In the genomic region with DNA sequence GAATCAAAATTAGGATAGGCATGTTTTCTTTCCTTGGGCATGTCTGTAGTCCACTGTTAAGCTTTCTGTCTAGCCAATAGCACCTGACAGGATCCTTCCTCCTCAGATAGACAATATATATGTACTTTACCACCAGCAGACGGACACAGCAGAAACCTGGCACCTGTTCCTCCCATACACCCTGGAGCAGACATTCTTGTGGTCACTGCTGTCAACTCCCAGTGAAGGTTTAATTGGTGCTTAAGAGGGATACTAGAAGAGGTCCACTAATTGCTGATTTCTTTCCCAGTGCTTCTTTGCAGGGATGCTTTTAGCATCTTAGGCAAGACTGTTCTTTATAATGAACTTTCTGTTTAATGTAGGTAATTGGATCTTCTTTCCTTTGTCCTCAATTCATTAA, we compare ENCODE assay signal across 26 mouse cellular contexts. TPM values are rescaled to one million over a fixed set of nuclear protein-coding genes. Genes with fewer than 3 reads are reported as not detected.
DNase-seq lines count a peak whose midpoint lies in the region; ATAC-seq and TF ChIP-seq lines count a peak whose summit lies in the region.
"Had no signal": no experiment of that assay in that cellular context is flagged by ENCODE, and none has a peak within 500 bp of the region (broad histone marks: within the 10 kb centered on the region; RNA-seq: fewer than 3 reads in every experiment).

No protein-coding gene starts in this region.

- 54% methylated on average over 1 of the region's 1 CpGs for WGBS in intestine, postnatal 0 days
- WGBS in forebrain, embryonic 14.5 days = 39% methylated on average over 1 of the region's 1 CpGs

- in situ Hi-C loops in Patski (cut with MboI; ENCODE audit: low pct_unique_long_range_greater_than_20kb) = no loop called here

- H3K27me3 ChIP-seq in Patski = no peaks in the 10 kb centered on the region
- no peaks in the 10 kb centered on the region for H3K27me3 ChIP-seq in intestine, postnatal 0 days (replicated peaks; ENCODE audit: control insufficient read depth, insufficient read depth, low read length)
- no peaks in the 10 kb centered on the region for H3K27me3 ChIP-seq in forebrain, embryonic 14.5 days (replicated peaks; ENCODE audit: control insufficient read depth, insufficient read depth, low read length)
- H3K27me3 ChIP-seq: embryonic facial prominence, embryonic 13.5 days; embryonic facial prominence, embryonic 15.5 days; forebrain, embryonic 15.5 days had no signal

- no peak overlapping the region for H3K27ac ChIP-seq in intestine, postnatal 0 days (ENCODE audit: low read depth, low read length)
- no peak overlapping the region for H3K27ac ChIP-seq in forebrain, embryonic 14.5 days (ENCODE audit: low read depth, low read length)
- H3K27ac ChIP-seq: embryonic facial prominence, embryonic 13.5 days; embryonic facial prominence, embryonic 15.5 days; forebrain, embryonic 10.5 days; forebrain, embryonic 12.5 days; forebrain, embryonic 15.5 days had no signal

- H3K4me3 ChIP-seq in intestine, postnatal 0 days (ENCODE audit: low read depth, low read length) = no peak overlapping the region
- no peak overlapping the region for H3K4me3 ChIP-seq in forebrain, embryonic 14.5 days (ENCODE audit: low read depth, low read length)
- H3K4me3 ChIP-seq: embryonic facial prominence, embryonic 13.5 days; embryonic facial prominence, embryonic 15.5 days; erythroblast, embryonic 14.5 days; forebrain, embryonic 10.5 days; forebrain, embryonic 12.5 days; forebrain, embryonic 15.5 days had no signal

- POLR2A ChIA-PET in Patski (lab: Charles Lee) = interaction anchor here (0.7 to 0.8 kb wide), 2 partner anchors 9 to 14 kb away, joined by 3 read pairs; no protein-coding TSS in a partner anchor

- H3K9me3 ChIP-seq in intestine, postnatal 0 days (ENCODE audit: control insufficient read depth) = no peaks in the 10 kb centered on the region
- H3K9me3 ChIP-seq in forebrain, embryonic 14.5 days (replicated peaks; ENCODE audit: control insufficient read depth, low read length) = no peaks in the 10 kb centered on the region
- H3K9me3 ChIP-seq: embryonic facial prominence, embryonic 13.5 days; embryonic facial prominence, embryonic 15.5 days; forebrain, embryonic 12.5 days; forebrain, embryonic 15.5 days had no signal

- no peaks in the 10 kb centered on the region for H3K4me1 ChIP-seq in intestine, postnatal 0 days (replicated peaks; ENCODE audit: control insufficient read depth, insufficient read depth, low read length)
- no peaks in the 10 kb centered on the region for H3K4me1 ChIP-seq in forebrain, embryonic 14.5 days (ENCODE audit: control insufficient read depth, insufficient read depth, low read length)
- H3K4me1 ChIP-seq: embryonic facial prominence, embryonic 15.5 days; forebrain, embryonic 15.5 days had no signal

- no peak for ATAC-seq in Patski
- ATAC-seq in intestine, postnatal 0 days = no peak
- ATAC-seq in forebrain, embryonic 14.5 days = no peak
- ATAC-seq: forebrain, embryonic 15.5 days; forebrain, postnatal 0 days had no signal

- TF ChIP-seq CTCF in Patski (IDR thresholded peaks at IDR 0.05) = no peak
- no peak for TF ChIP-seq CTCF in intestine, postnatal 0 days (IDR thresholded peaks at IDR 0.05; ENCODE audit: low read depth)

- no peak overlapping the region for H3K9ac ChIP-seq in intestine, postnatal 0 days (ENCODE audit: low read depth, low read length)
- no peak overlapping the region for H3K9ac ChIP-seq in forebrain, embryonic 14.5 days (ENCODE audit: low read length)
- H3K9ac ChIP-seq: embryonic facial prominence, embryonic 13.5 days; embryonic facial prominence, embryonic 15.5 days; forebrain, embryonic 12.5 days; forebrain, embryonic 15.5 days; forebrain, postnatal 0 days had no signal

- CTCF ChIA-PET in Patski (lab: Charles Lee) = interaction anchor here (1.5 kb wide), 1 partner anchor 9 kb away, joined by 5 read pairs; no protein-coding TSS in a partner anchor

- H3K36me3 ChIP-seq in intestine, postnatal 0 days (ENCODE audit: control insufficient read depth, insufficient read depth) = no peaks in the 10 kb centered on the region
- H3K36me3 ChIP-seq in forebrain, embryonic 14.5 days (ENCODE audit: control insufficient read depth, insufficient read depth, low read length) = no peaks in the 10 kb centered on the region
- H3K36me3 ChIP-seq: embryonic facial prominence, embryonic 13.5 days; embryonic facial prominence, embryonic 15.5 days; forebrain, embryonic 10.5 days; forebrain, embryonic 12.5 days; forebrain, embryonic 15.5 days had no signal

- peak; percentile 8 for DNase-seq in testis, postnatal 10 days (ENCODE audit: low spot score)
- DNase-seq in testis, postnatal 14 days (ENCODE audit: low spot score) = no peak
- DNase-seq in Patski (ENCODE audit: low read depth, low spot score) = peak; percentile 51
- peak; percentile 31 for DNase-seq in retina, embryonic 14.5 days (ENCODE audit: low spot score)
- DNase-seq in forebrain, embryonic 14.5 days (ENCODE audit: low spot score) = no peak
- no peak for DNase-seq in layer of hippocampus, postnatal 25 days (ENCODE audit: extremely low spot score in 1 of 2, low spot score in 1 of 2)
- DNase-seq: adrenal gland, adult 2 months; adrenal gland, postnatal 10 days; adrenal gland, postnatal 25 days; B cell, adult 2 months; cerebellum, adult 11 months; cerebellum, adult 18-20 months; cerebellum, adult 8-10 months; cerebellum, adult 9-11 months; cerebellum, postnatal 14 days; cerebellum, postnatal 36 days; embryo, embryonic 11 days; forebrain, postnatal 0 days had no signal

- no peak overlapping the region for H3K4me2 ChIP-seq in intestine, postnatal 0 days (replicated peaks; ENCODE audit: low read depth)
- H3K4me2 ChIP-seq in forebrain, embryonic 14.5 days (ENCODE audit: low read length) = no peak overlapping the region
- H3K4me2 ChIP-seq: embryonic facial prominence, embryonic 13.5 days; embryonic facial prominence, embryonic 15.5 days; forebrain, embryonic 12.5 days; forebrain, embryonic 15.5 days had no signal

RNA-seq across cellular contexts. Expression of gene Mylk, which starts 37.4 kb away (rescaled TPM):
- polyA plus RNA-seq in Patski (2021) = 98.0 TPM
- polyA plus RNA-seq in intestine, postnatal 0 days (2015; fragmentation: Nextera tagmentation; extraction: Ambion mirVana) = 562 and 659 TPM in 2 replicates
- 4.2 and 4.6 TPM in 2 replicates for polyA plus RNA-seq in forebrain, embryonic 14.5 days (2014; fragmentation: Nextera tagmentation; extraction: Ambion mirVana)
- 10 to 100 TPM; 13.6 to 14.8 TPM for total RNA-seq in layer of hippocampus, postnatal 25 days (2021)
- total RNA-seq: MEL had no signal
- polyA plus RNA-seq: erythroblast, embryonic 14.5 days had no signal

Comparison
In these comparisons a context has a peak if more than half of its experiments do, and no peak if none do; other contexts are left out.
1. DNase-seq: peak in testis, postnatal 10 days (single experiment), Patski (single experiment) and retina, embryonic 14.5 days (single experiment); none in testis, postnatal 14 days (single experiment), forebrain, embryonic 14.5 days (single experiment) and layer of hippocampus, postnatal 25 days (0 of 2).
2. RNA of gene Mylk, which starts 37.4 kb away (polyA plus RNA-seq): 562 to 659 TPM in intestine, postnatal 0 days and 98.0 TPM in Patski (single experiment); 4.2 to 4.6 TPM in forebrain, embryonic 14.5 days; every median in the first group is over 10 times any median in the second.